Mouse (Mus musculus) frontal cortex, adult 2 months (tissue): Measurements from ENCODE around the gene Olfr104-ps. TPM values are rescaled to one million over a fixed set of nuclear protein-coding genes. Genes with fewer than 3 reads are reported as not detected.

Experiments used
- DNase-seq, 2 experiments: peaks; one replicate each; pipeline ENCODE4 v3.0.0; 2022; ENCODE audit warnings: low spot score in 1 of 2; ENCODE audit errors: extremely low spot score in 1 of 2
- polyA plus RNA-seq: library from polyadenylated mRNA; depleted of rRNA; stranded (reverse); fragments of >200 nt; gene quantifications from 2 replicates; pipeline ENCODE4 v1.2.3, GENCODE M21; 2012; rRNA removed

The Olfr104-ps gene
- not detected in 2 replicates for polyA plus RNA-seq

DNA sequence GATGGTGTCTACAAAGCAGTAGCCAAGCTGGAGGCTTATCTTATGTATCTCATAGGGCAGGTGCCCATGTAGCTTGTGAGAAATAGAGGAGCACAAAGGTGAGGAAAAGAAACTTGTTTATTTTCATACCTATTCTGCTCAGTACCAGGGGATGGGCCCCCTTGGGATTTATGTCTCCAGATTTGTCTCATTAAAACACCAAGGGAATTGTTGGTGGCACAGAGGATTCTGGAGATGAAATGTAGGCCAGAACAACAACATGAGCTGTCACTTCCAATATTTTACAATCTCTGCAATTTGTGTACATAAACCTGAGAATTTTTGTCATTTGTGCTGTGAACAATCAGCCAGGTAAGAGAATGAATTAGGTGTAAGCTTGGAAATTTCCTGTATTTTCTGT is at the start of gene Olfr104-ps:
Gene Olfr104-ps (plus strand): TSS at position 301 of the 400 bp plus-strand sequence.
- no peak for DNase-seq

DNA sequence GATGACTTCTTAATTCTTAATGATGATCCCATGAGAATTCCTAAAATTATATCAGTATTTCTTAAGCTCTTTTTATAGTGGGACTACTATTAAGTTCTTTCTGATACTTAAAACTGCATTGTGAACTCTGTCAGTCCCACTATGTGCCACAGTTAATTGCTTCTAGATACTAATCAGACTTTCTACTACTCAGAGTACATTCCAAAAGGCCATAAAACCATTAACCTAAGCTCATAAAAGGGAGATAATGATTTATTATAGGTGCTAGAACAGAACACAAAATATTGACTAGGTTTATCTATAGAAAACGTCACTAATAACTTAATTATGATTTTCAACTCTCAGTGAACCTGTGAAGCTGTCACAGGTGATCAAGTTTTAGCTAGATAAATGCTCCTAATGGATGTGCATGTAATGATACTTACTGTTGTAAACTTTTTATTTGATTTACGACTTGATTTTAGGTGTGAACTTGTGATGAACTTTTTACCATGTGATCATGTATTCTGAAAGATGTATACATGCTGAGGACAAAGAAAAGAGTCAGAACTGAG is 49.2 kb upstream of the Olfr104-ps start:
- DNase-seq, result no peak

DNA sequence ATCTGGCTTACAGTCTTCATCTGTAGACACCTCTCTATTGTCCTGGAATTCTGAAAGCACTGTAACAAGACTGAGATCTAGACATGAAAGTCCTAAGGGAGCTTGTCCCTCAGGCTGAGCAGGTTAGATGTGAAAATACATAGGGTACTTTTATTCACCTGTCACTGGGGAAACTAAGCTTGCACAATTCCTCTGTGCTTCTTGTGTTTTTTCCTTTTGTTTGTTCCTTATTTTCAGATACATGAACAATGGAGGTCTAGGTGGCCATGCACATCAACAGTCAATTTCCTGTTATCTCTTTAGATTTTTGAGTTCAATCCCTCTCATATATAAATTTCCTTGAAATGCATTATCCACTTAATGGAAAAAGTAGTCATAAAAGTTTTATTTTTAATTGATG is 42.4 kb upstream of the Olfr104-ps start, which contains the start of gene Olfr102:
Gene Olfr102 (minus strand): TSS at position 101 of the 400 bp plus-strand sequence.
- no peak for DNase-seq

DNA sequence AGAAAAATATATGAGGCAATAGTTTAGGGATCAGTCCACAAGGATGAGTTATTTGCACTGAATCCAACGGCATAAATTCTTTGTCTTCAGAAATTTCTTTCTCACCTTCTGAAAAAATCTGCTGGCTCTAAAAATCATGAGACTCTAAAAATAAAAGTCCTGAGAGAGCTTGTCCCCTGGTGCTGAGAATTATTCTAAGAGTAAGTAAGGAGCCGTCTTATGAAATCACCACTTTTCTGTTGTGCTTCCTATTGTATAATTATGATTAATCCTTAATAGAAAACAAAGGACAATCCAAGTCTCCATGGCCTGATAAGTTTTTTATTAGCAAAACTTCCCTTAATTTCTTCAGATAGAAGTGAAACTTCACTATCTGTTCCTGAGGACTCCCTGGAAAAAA is 19.8 kb upstream of the Olfr104-ps start, which contains the start of gene Olfr103:
Gene Olfr103 (minus strand): TSS at position 101 of the 400 bp plus-strand sequence.
- DNase-seq, result no peak

GRCm38 (mm10) chr17:37378733-37379132 is 19.4 kb downstream of the Olfr104-ps start, which contains the start of gene Olfr105-ps:
Gene Olfr105-ps (plus strand): TSS chr17:37379033.
- no peak for DNase-seq

DNA sequence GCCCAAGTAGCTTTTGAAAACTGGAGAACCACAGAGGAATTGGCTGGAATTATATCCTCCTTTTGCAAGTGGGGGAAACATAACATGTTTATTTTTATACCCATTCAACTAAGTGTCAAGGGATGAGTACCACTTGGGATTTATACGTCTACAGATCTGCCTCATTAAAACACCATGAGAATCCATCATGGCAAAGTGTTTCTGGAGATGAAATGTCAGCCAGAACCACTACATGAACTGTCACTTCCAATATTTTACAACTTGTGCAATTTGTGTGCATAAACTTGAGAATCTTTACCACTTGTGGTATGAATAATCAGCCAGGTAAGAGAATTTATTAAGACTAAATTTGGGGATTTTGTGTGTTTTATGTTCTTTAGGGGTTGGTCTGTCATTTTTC is 30.7 kb downstream of the Olfr104-ps start, which contains the start of gene Olfr106-ps:
Gene Olfr106-ps (plus strand): TSS at position 301 of the 400 bp plus-strand sequence.
- no peak for DNase-seq

- DNase-seq, result no peak
Measured at GRCm38 (mm10) chr17:37398926-37399325, 39.5 kb downstream of the Olfr104-ps start, which contains the start of gene Olfr107. Gene Olfr107 (plus strand): TSS chr17:37399226.

- DNase-seq, result no peak
Measured at GRCm38 (mm10) chr17:37413380-37413779, 54.0 kb downstream of the Olfr104-ps start.

Other genes with a start within 250 kb of the Olfr104-ps start
- not detected in 2 replicates for gene Olfr92, start 239.5 kb upstream of the Olfr104-ps start, polyA plus RNA-seq
- not detected in 2 replicates for gene Olfr93, start 198.1 kb upstream of the Olfr104-ps start, polyA plus RNA-seq
- not detected in 2 replicates for gene Ubd, start 165.7 kb upstream of the Olfr104-ps start, polyA plus RNA-seq
- gene Olfr94, start 158.6 kb upstream of the Olfr104-ps start, polyA plus RNA-seq, result not detected in 2 replicates
- not detected in 2 replicates for gene Olfr95, start 146.5 kb upstream of the Olfr104-ps start, polyA plus RNA-seq
- gene Olfr96, start 139.4 kb upstream of the Olfr104-ps start, polyA plus RNA-seq, result not detected in 2 replicates
- not detected in 2 replicates for gene Olfr97, start 122.3 kb upstream of the Olfr104-ps start, polyA plus RNA-seq
- gene Olfr98, start 95.8 kb upstream of the Olfr104-ps start, polyA plus RNA-seq, result not detected in 2 replicates
- 2.4 and 3.0 TPM in 2 replicates for gene H2-M3, start 89.4 kb upstream of the Olfr104-ps start, polyA plus RNA-seq
- gene Olfr99, start 76.1 kb upstream of the Olfr104-ps start, polyA plus RNA-seq, result 0.08 TPM in 1 of 2 replicates, not detected in the other
- 0.23 TPM in 1 of 2 replicates, not detected in the other for gene Olfr101, start 55.3 kb upstream of the Olfr104-ps start, polyA plus RNA-seq
- 0.08 TPM in 1 of 2 replicates, not detected in the other for gene Olfr102, start 42.5 kb upstream of the Olfr104-ps start, polyA plus RNA-seq
- not detected in 2 replicates for gene Olfr103, start 19.9 kb upstream of the Olfr104-ps start, polyA plus RNA-seq
- not detected in 2 replicates for gene Olfr105-ps, start 19.5 kb downstream of the Olfr104-ps start, polyA plus RNA-seq
- gene Olfr106-ps, start 30.8 kb downstream of the Olfr104-ps start, polyA plus RNA-seq, result not detected in 2 replicates
- not detected in 2 replicates for gene Olfr107, start 39.6 kb downstream of the Olfr104-ps start, polyA plus RNA-seq
- gene Olfr108, start 85.9 kb downstream of the Olfr104-ps start, polyA plus RNA-seq, result not detected in 2 replicates
- gene Olfr109, start 99.3 kb downstream of the Olfr104-ps start, polyA plus RNA-seq, result 0.02 TPM in 1 of 2 replicates, not detected in the other
- gene H2-M2, start 124.0 kb downstream of the Olfr104-ps start, polyA plus RNA-seq, result not detected in 2 replicates
- 0.82 and 0.96 TPM in 2 replicates for gene Olfr110, start 132.9 kb downstream of the Olfr104-ps start, polyA plus RNA-seq
- 1.3 and 1.6 TPM in 2 replicates for gene Olfr111, start 148.4 kb downstream of the Olfr104-ps start, polyA plus RNA-seq
- not detected in 2 replicates for gene Olfr112, start 209.9 kb downstream of the Olfr104-ps start, polyA plus RNA-seq
- not detected in 2 replicates for gene Olfr113, start 218.1 kb downstream of the Olfr104-ps start, polyA plus RNA-seq
- not detected in 2 replicates for gene Olfr114, start 233.2 kb downstream of the Olfr104-ps start, polyA plus RNA-seq